Mouse (Mus musculus) testis, adult 2 months (tissue): Measurements from ENCODE around the gene Ten1.

Experiments used
- CTCF ChIP-seq: fragments of 200-500 bp; IDR thresholded peaks from 2 replicates; pipeline ENCODE4 v1.5.1; 2012; ENCODE audit warnings: low read depth, mild to moderate bottlenecking, inconsistent platforms, low read length, moderate library complexity; ENCODE audit not compliant: control insufficient read depth, insufficient read depth, insufficient replicate concordance
- POLR2A ChIP-seq: fragments of 200-500 bp; IDR thresholded peaks from 2 replicates; pipeline ENCODE4 v1.6.1; 2012; ENCODE audit warnings: low read depth, mild to moderate bottlenecking, inconsistent platforms, low read length, moderate library complexity; ENCODE audit not compliant: control insufficient read depth

GRCm38 (mm10) chr11:116170003-116170800 is 28.5 kb upstream of the Ten1 start:
- no peak for TF ChIP-seq POLR2A
- TF ChIP-seq CTCF, result no peak
